Mouse (Mus musculus) ES-E14 (cell line): ENCODE results near the gene Schip1.

ENCODE experiments used
- CHD2 ChIP-seq: IDR thresholded peaks from 2 replicates; pipeline ENCODE4 v1.6.1; 2014; ENCODE audit warnings: mild to moderate bottlenecking, low read depth, low read length, inconsistent platforms
- HCFC1 ChIP-seq: IDR thresholded peaks from 2 replicates; pipeline ENCODE4 v1.6.1; 2012; ENCODE audit warnings: low read length, inconsistent platforms, borderline replicate concordance; ENCODE audit not compliant: insufficient read depth
- MAFK ChIP-seq: IDR thresholded peaks from 2 replicates; pipeline ENCODE4 v1.6.1; 2014; ENCODE audit warnings: mild to moderate bottlenecking, low read depth, low read length, inconsistent platforms; ENCODE audit not compliant: insufficient read depth
- ZC3H11A ChIP-seq: IDR thresholded peaks from 2 replicates; pipeline ENCODE4 v1.6.1; 2012; ENCODE audit warnings: low read depth, mild to moderate bottlenecking, inconsistent platforms, low read length, borderline replicate concordance
- ZNF384 ChIP-seq: IDR thresholded peaks from 2 replicates; pipeline ENCODE4 v1.6.1; 2012; ENCODE audit warnings: low read depth, low read length, inconsistent platforms

GRCm38 (mm10) chr3:68203934-68204467 is 139.4 kb downstream of the Schip1 start:
- TF ChIP-seq MAFK (no peak), HCFC1 (no peak), ZNF384 (no peak), ZC3H11A (no peak), CHD2 (no peak)
